Mouse (Mus musculus): ENCODE measurements around the gene Olfr811. TPM values are rescaled to one million over a fixed set of nuclear protein-coding genes. Genes with fewer than 3 reads are reported as not detected.

The Olfr811 gene
- polyA plus RNA-seq (2015; fragmentation: Nextera tagmentation; extraction: Ambion mirVana) = not detected in 2 replicates

- H3K4me1 ChIP-seq (replicated peaks) = no peaks in the 10 kb centered on the region
- no peak within 1 kb of the TSS for H3K27ac ChIP-seq
- no peaks in the 10 kb centered on the region for H3K36me3 ChIP-seq
- H3K27me3 ChIP-seq = no peaks in the 10 kb centered on the region
- H3K9ac ChIP-seq = no peak within 1 kb of the TSS
- 87% methylated on average over 4 of the region's 4 CpGs for WGBS
- H3K4me3 ChIP-seq = no peak within 1 kb of the TSS
- H3K4me2 ChIP-seq = no peak within 1 kb of the TSS
- no peaks in the 10 kb centered on the region for H3K9me3 ChIP-seq
- ATAC-seq (ENCODE audit: low FRiP score) = no peak
Observed at GRCm38 (mm10) chr10:129804296-129804695, at the start of gene Olfr811. Olfr811 (minus strand) TSS chr10:129804396.

DNA sequence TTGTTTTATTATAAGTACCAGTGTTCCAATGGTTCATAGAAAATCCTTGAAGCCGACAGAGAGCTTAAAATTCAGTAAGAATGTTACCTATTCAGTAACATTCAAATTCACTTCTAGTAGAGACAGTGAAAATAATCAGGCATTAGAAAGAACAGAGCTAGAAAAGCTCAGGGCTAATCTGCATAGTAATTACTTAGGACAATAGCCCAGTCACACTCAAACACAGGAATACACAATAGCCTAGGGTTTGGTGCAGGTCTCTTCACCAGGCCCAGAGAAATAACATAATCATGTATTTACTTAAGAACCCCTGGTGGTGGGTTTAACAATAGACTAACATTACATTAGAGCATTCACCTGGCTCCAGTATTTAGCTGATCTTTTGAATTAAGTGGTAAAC is 43.1 kb upstream of the Olfr811 start:
- ATAC-seq (ENCODE audit: low FRiP score) = no peak
- H3K36me3 ChIP-seq = no peaks in the 10 kb centered on the region
- 53% methylated on average over 1 of the region's 1 CpGs for WGBS
- no peaks in the 10 kb centered on the region for H3K4me1 ChIP-seq (replicated peaks)
- H3K9me3 ChIP-seq = no peaks in the 10 kb centered on the region
- H3K27ac ChIP-seq = no peak overlapping the region
- H3K9ac ChIP-seq = no peak overlapping the region
- H3K27me3 ChIP-seq = no peaks in the 10 kb centered on the region
- H3K4me2 ChIP-seq = no peak overlapping the region
- H3K4me3 ChIP-seq = no peak overlapping the region

- H3K4me1 ChIP-seq (replicated peaks) = no peaks in the 10 kb centered on the region
- no peak for ATAC-seq (ENCODE audit: low FRiP score)
- no peak within 1 kb of the TSS for H3K4me2 ChIP-seq
- H3K9me3 ChIP-seq = no peaks in the 10 kb centered on the region
- H3K9ac ChIP-seq = no peak within 1 kb of the TSS
- H3K27ac ChIP-seq = no peak within 1 kb of the TSS
- H3K4me3 ChIP-seq = no peak within 1 kb of the TSS
- H3K36me3 ChIP-seq = no peaks in the 10 kb centered on the region
- H3K27me3 ChIP-seq = no peaks in the 10 kb centered on the region
- WGBS = 75% methylated on average over 1 of the region's 1 CpGs
Observed at GRCm38 (mm10) chr10:129845994-129846393, 41.8 kb upstream of the Olfr811 start, which contains the start of gene Olfr812. Olfr812 (minus strand) TSS chr10:129846094.

DNA sequence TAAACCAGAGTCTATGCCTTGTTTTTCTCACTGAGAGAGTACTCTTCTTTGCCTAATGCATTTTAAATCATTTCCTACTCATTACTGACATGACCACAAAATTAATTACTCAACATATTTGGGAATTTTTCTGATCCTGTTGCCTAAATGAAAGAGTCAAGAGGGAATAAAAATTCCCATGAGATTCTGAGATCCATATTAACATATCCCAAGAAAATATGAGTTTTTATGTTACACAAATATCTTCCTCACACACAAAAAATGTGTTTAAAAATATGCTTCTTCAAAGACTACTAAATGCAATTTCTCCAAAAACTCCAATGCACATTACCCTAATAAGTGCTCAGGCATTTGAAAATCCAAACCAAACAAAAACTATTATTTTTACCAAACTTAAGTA is 9.4 kb downstream of the Olfr811 start, which contains the start of gene Olfr810:
Gene Olfr810, minus strand, starts transcription at position 101 of the 400 bp plus-strand sequence.
- no peak within 1 kb of the TSS for H3K4me2 ChIP-seq
- no peaks in the 10 kb centered on the region for H3K36me3 ChIP-seq
- no peaks in the 10 kb centered on the region for H3K27me3 ChIP-seq
- H3K4me1 ChIP-seq (replicated peaks) = no peaks in the 10 kb centered on the region
- H3K27ac ChIP-seq = no peak within 1 kb of the TSS
- no peak within 1 kb of the TSS for H3K4me3 ChIP-seq
- no peak for ATAC-seq (ENCODE audit: low FRiP score)
- H3K9me3 ChIP-seq = no peaks in the 10 kb centered on the region
- no peak within 1 kb of the TSS for H3K9ac ChIP-seq

- H3K27me3 ChIP-seq = no peaks in the 10 kb centered on the region
- no peak for ATAC-seq (ENCODE audit: low FRiP score)
- H3K4me3 ChIP-seq = no peak overlapping the region
Observed at GRCm38 (mm10) chr10:129778123-129778522, 26.1 kb downstream of the Olfr811 start.

GRCm38 (mm10) chr10:129774338-129774737 is 29.9 kb downstream of the Olfr811 start, which contains the start of gene Olfr809:
Olfr809 (plus strand) TSS chr10:129774638.
- no peak for ATAC-seq (ENCODE audit: low FRiP score)
- Histone ChIP-seq H3K9ac (no peak within 1 kb of the TSS), H3K9me3 (no peaks in the 10 kb centered on the region), H3K36me3 (no peaks in the 10 kb centered on the region), H3K27me3 (no peaks in the 10 kb centered on the region), H3K4me1 (replicated peaks) (no peaks in the 10 kb centered on the region), H3K4me2 (no peak within 1 kb of the TSS), H3K27ac (no peak within 1 kb of the TSS), H3K4me3 (no peak within 1 kb of the TSS)

More at GRCm38 (mm10) chr10:129778123-129778522, 26.1 kb downstream of the Olfr811 start:
- Histone ChIP-seq H3K36me3 (no peaks in the 10 kb centered on the region), H3K9ac (no peak overlapping the region), H3K4me1 (replicated peaks) (no peaks in the 10 kb centered on the region), H3K4me2 (no peak overlapping the region), H3K9me3 (no peaks in the 10 kb centered on the region), H3K27ac (no peak overlapping the region)

GRCm38 (mm10) chr10:129765182-129765581 is 39.0 kb downstream of the Olfr811 start, which contains the start of gene Olfr808:
Olfr808 (plus strand) TSS chr10:129765482.
- no peak within 1 kb of the TSS for H3K27ac ChIP-seq
- no peak within 1 kb of the TSS for H3K4me3 ChIP-seq
- no peak within 1 kb of the TSS for H3K9ac ChIP-seq
- no peaks in the 10 kb centered on the region for H3K27me3 ChIP-seq
- H3K36me3 ChIP-seq = no peaks in the 10 kb centered on the region
- no peaks in the 10 kb centered on the region for H3K4me1 ChIP-seq (replicated peaks)
- no peak within 1 kb of the TSS for H3K4me2 ChIP-seq
- no peak for ATAC-seq (ENCODE audit: low FRiP score)
- no peaks in the 10 kb centered on the region for H3K9me3 ChIP-seq
- 97% methylated on average over 1 of the region's 1 CpGs for WGBS

- no peak within 1 kb of the TSS for H3K9ac ChIP-seq
- H3K36me3 ChIP-seq = no peaks in the 10 kb centered on the region
- H3K27ac ChIP-seq = no peak within 1 kb of the TSS
- no peaks in the 10 kb centered on the region for H3K4me1 ChIP-seq (replicated peaks)
- 90% methylated on average over 1 of the region's 1 CpGs for WGBS
- H3K27me3 ChIP-seq = no peaks in the 10 kb centered on the region
- ATAC-seq (ENCODE audit: low FRiP score) = no peak
- no peaks in the 10 kb centered on the region for H3K9me3 ChIP-seq
- H3K4me2 ChIP-seq = no peak within 1 kb of the TSS
- H3K4me3 ChIP-seq = no peak within 1 kb of the TSS
Observed at GRCm38 (mm10) chr10:129757693-129758092, 46.5 kb downstream of the Olfr811 start, which contains the start of gene Olfr807. Olfr807 (minus strand) TSS chr10:129757793.

Other genes starting within 250 kb of the Olfr811 start
- not detected in 2 replicates for gene Olfr794, start 236.7 kb downstream of the Olfr811 start, polyA plus RNA-seq (2015; fragmentation: Nextera tagmentation; extraction: Ambion mirVana)
- gene Olfr796, start 191.8 kb downstream of the Olfr811 start, polyA plus RNA-seq (2015; fragmentation: Nextera tagmentation; extraction: Ambion mirVana) = not detected in 2 replicates
- not detected in 2 replicates for gene Olfr798, start 176.5 kb downstream of the Olfr811 start, polyA plus RNA-seq (2015; fragmentation: Nextera tagmentation; extraction: Ambion mirVana)
- not detected in 2 replicates for gene Olfr799, start 166.9 kb downstream of the Olfr811 start, polyA plus RNA-seq (2015; fragmentation: Nextera tagmentation; extraction: Ambion mirVana)
- gene Olfr800, start 146.7 kb downstream of the Olfr811 start, polyA plus RNA-seq (2015; fragmentation: Nextera tagmentation; extraction: Ambion mirVana) = not detected in 2 replicates
- gene Olfr801, start 130.5 kb downstream of the Olfr811 start, polyA plus RNA-seq (2015; fragmentation: Nextera tagmentation; extraction: Ambion mirVana) = not detected in 2 replicates
- 0.03 TPM in 1 of 2 replicates, not detected in the other for gene Olfr802, start 116.2 kb downstream of the Olfr811 start, polyA plus RNA-seq (2015; fragmentation: Nextera tagmentation; extraction: Ambion mirVana)
- not detected in 2 replicates for gene Olfr803, start 110.1 kb downstream of the Olfr811 start, polyA plus RNA-seq (2015; fragmentation: Nextera tagmentation; extraction: Ambion mirVana)
- not detected in 2 replicates for gene Olfr804, start 101.2 kb downstream of the Olfr811 start, polyA plus RNA-seq (2015; fragmentation: Nextera tagmentation; extraction: Ambion mirVana)
- gene Olfr805, start 75.0 kb downstream of the Olfr811 start, polyA plus RNA-seq (2015; fragmentation: Nextera tagmentation; extraction: Ambion mirVana) = not detected in 2 replicates
- gene Olfr806, start 62.5 kb downstream of the Olfr811 start, polyA plus RNA-seq (2015; fragmentation: Nextera tagmentation; extraction: Ambion mirVana) = not detected in 2 replicates
- not detected in 2 replicates for gene Olfr807, start 46.6 kb downstream of the Olfr811 start, polyA plus RNA-seq (2015; fragmentation: Nextera tagmentation; extraction: Ambion mirVana)
- gene Olfr808, start 38.9 kb downstream of the Olfr811 start, polyA plus RNA-seq (2015; fragmentation: Nextera tagmentation; extraction: Ambion mirVana) = not detected in 2 replicates
- not detected in 2 replicates for gene Olfr809, start 29.8 kb downstream of the Olfr811 start, polyA plus RNA-seq (2015; fragmentation: Nextera tagmentation; extraction: Ambion mirVana)
- not detected in 2 replicates for gene Olfr810, start 9.5 kb downstream of the Olfr811 start, polyA plus RNA-seq (2015; fragmentation: Nextera tagmentation; extraction: Ambion mirVana)
- gene Olfr812, start 41.7 kb upstream of the Olfr811 start, polyA plus RNA-seq (2015; fragmentation: Nextera tagmentation; extraction: Ambion mirVana) = not detected in 2 replicates
- gene Olfr813, start 51.0 kb upstream of the Olfr811 start, polyA plus RNA-seq (2015; fragmentation: Nextera tagmentation; extraction: Ambion mirVana) = not detected in 2 replicates
- gene Olfr814, start 75.5 kb upstream of the Olfr811 start, polyA plus RNA-seq (2015; fragmentation: Nextera tagmentation; extraction: Ambion mirVana) = not detected in 2 replicates
- not detected in 2 replicates for gene Olfr815, start 101.5 kb upstream of the Olfr811 start, polyA plus RNA-seq (2015; fragmentation: Nextera tagmentation; extraction: Ambion mirVana)
- not detected in 2 replicates for gene Olfr816, start 111.2 kb upstream of the Olfr811 start, polyA plus RNA-seq (2015; fragmentation: Nextera tagmentation; extraction: Ambion mirVana)
- not detected in 2 replicates for gene Olfr818, start 144.7 kb upstream of the Olfr811 start, polyA plus RNA-seq (2015; fragmentation: Nextera tagmentation; extraction: Ambion mirVana)
- gene Olfr819, start 162.9 kb upstream of the Olfr811 start, polyA plus RNA-seq (2015; fragmentation: Nextera tagmentation; extraction: Ambion mirVana) = not detected in 2 replicates
- not detected in 2 replicates for gene Olfr247, start 171.7 kb upstream of the Olfr811 start, polyA plus RNA-seq (2015; fragmentation: Nextera tagmentation; extraction: Ambion mirVana)
- gene Gm10310, start 180.7 kb upstream of the Olfr811 start, polyA plus RNA-seq (2015; fragmentation: Nextera tagmentation; extraction: Ambion mirVana) = not detected in 2 replicates
- not detected in 2 replicates for gene Olfr820, start 208.2 kb upstream of the Olfr811 start, polyA plus RNA-seq (2015; fragmentation: Nextera tagmentation; extraction: Ambion mirVana)
- gene Olfr821, start 226.0 kb upstream of the Olfr811 start, polyA plus RNA-seq (2015; fragmentation: Nextera tagmentation; extraction: Ambion mirVana) = not detected in 2 replicates

Data from hindbrain, embryonic 13.5 days (tissue).